Mouse (Mus musculus): ENCODE data around the gene Cadm3.

Gene Cadm3

GRCm38 (mm10) chr1:173359590-173360290 is 7.8 kb downstream of the Cadm3 start:
- DNase-seq (ENCODE audit: low spot score) = no peak

- DNase-seq (ENCODE audit: low spot score) = no peak
Measured at GRCm38 (mm10) chr1:173357799-173358198, 9.7 kb downstream of the Cadm3 start.

- no peak for DNase-seq (ENCODE audit: low spot score)
Measured at GRCm38 (mm10) chr1:173356699-173357098, 10.8 kb downstream of the Cadm3 start.

DNA sequence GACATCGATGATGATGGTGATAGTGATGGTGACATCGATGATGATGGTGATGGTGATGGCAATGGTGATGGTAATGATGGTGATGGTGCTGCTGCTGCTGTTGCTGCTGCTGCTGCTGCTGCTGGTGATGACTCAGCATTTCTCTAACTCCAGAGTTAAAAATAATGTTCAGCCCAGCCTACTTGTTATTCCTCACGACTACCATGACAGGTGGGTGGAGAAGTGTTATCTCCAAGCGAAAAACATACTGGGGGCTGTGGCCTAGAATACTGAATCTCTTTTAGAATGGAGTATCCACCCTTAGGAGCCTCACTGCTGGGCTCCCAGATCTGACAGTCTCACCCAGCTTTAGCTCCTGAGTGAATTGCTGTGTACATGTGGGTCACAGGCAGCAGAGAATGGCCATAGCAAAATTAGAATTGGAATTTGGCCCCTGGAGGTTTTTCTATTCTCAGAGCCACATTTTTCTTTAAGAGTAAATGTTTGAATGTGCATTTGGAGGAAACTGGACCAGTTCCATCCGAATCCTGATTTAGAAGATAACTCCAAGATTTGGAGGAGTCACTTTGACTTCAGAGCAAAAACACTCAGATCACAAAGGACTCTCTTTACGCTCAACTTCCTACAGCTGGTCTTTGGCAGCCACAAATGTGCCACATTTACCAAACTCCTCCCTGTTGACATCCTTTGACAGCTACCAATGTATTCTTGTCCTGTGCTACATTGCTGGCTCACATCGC is 12.2 kb downstream of the Cadm3 start:
- no peak for DNase-seq (ENCODE audit: low spot score)

- no peak for DNase-seq (ENCODE audit: low spot score)
Measured at GRCm38 (mm10) chr1:173350372-173350957, 17.0 kb downstream of the Cadm3 start, which contains the start of gene Aim2. Gene Aim2 (plus strand): TSS chr1:173350879.

- DNase-seq (ENCODE audit: low spot score) = peak; percentile 16
Measured at GRCm38 (mm10) chr1:173349946-173350345, 17.5 kb downstream of the Cadm3 start.

DNA sequence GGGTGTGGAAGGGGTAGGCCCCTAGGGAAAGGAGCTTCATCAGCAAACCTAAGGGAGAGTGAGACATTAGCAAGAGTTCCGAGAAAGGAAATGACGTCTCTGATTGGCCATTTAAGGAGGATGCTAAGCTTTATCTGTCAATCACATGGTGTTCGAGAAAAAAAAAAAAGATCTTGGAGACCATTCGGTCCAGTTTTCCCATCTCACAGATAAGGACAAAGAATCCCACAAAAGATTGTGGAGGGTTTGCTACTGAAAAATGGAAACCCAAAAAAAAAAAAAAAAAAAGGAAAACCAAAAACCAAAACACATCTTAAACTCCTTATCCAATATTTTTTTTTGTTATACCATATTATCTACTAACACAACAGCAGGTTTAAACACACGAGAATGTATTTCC is 18.3 kb downstream of the Cadm3 start:
- DNase-seq (ENCODE audit: low spot score) = no peak

GRCm38 (mm10) chr1:173348527-173348926 is 19.0 kb downstream of the Cadm3 start:
- DNase-seq (ENCODE audit: low spot score) = no peak

DNA sequence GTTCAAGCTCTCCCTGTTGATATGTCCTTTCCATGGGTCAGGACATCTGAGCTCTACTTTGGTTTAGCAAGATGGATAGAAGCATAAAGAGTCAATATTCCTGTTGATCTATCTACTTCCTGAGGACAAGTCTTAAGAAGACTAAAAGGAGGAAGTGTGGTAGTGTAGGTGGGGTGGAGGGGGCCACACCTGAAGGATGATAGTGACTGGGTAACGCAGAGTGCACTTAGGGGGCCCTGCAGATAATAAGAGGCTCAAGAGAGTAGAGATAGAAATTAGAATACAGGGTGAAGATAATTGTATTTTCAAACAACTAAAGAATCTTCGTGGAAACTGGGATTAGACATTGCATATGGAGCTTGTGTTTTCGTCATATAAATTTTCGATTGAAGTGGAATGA is 22.4 kb downstream of the Cadm3 start:
- DNase-seq (ENCODE audit: low spot score) = no peak

GRCm38 (mm10) chr1:173343934-173344333 is 23.6 kb downstream of the Cadm3 start:
- no peak for DNase-seq (ENCODE audit: low spot score)

- no peak for DNase-seq (ENCODE audit: low spot score)
Measured at GRCm38 (mm10) chr1:173342425-173342824, 25.1 kb downstream of the Cadm3 start.

DNA sequence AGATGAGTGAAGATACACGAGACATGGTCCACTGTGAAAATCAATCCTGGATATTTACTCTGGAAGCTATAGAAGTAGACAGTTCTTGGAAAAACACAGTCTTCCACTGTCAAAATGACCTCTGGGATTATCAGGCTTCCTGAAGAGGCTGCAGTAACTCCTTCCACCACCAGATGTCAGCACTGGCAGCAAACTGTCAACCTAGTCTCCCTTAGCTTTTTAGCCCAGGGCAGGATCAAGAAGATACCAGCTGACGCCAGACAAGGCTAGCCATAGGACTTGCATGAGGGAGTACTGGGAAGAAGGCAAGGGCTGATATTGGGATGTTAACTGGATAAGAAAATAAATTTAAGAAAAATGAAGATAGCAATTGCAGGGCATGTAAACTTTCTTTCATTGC is 28.0 kb downstream of the Cadm3 start:
- DNase-seq (ENCODE audit: low spot score) = no peak

GRCm38 (mm10) chr1:173337008-173337407 is 30.5 kb downstream of the Cadm3 start:
- DNase-seq (ENCODE audit: low spot score) = no peak

DNA sequence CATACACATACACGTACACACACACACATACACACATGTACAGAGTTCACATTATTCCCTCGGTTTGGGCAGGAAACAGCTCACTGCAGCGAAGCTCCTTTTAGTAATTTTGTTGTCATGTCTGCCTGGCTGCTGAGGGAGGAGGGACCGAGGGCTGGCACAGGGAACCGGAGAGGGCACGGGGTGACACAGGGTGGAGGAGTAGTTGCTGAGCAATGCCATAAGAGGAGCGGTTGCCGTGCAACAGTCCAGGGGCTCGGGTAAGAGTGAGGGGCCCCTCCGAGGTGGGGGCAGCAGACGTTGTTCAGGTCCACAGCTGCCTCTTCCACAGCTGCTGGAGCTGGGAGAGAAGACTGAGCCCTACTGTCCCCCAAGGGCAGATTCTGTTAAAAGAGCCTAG is 31.6 kb downstream of the Cadm3 start:
- no peak for DNase-seq (ENCODE audit: low spot score)

- DNase-seq (ENCODE audit: low spot score) = no peak
Measured at GRCm38 (mm10) chr1:173333312-173334253, 33.9 kb downstream of the Cadm3 start, which contains the start of gene Ackr1. Gene Ackr1 (minus strand): TSS chr1:173333750.

DNA sequence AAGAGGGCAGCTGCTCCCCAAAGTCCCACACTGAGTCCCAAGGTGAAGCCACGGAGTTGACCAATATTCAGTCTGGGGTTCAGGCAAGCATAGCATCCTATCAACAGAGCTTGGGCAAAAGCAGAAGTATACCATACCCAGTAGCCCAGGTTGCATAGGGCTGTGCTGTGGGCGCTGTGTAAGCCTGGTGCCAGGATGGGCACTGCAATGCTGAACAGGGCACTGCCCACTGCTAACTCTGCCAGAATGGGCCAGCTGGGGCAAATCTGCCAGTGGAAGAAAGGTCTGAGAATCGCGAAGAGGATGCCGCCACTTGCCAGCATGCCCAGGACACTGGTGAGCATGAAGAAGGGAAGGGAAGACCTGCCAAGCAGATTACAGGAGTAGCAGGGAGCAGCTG is 35.1 kb downstream of the Cadm3 start:
- no peak for DNase-seq (ENCODE audit: low spot score)

DNA sequence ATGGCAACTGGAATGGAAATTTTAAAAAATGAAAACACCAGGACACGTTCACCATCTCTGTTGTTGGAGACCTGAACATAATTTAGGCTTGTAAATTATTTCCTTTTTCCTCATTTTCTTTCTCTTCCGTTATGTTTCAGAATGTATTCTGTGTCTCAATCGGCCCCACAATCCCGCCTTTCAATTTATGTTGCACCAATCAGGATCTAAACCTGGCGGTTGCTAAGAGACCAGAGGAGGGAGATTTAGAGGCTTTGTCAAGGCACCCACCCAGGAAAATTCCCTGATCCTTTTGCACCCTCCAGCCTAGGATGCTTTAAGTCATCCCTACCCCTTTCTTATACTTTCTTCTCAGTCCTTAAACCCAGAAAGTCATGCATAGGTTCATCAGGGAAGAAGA is 37.8 kb downstream of the Cadm3 start:
- DNase-seq (ENCODE audit: low spot score) = no peak

GRCm38 (mm10) chr1:173329185-173329584 is 38.3 kb downstream of the Cadm3 start:
- no peak for DNase-seq (ENCODE audit: low spot score)

DNA sequence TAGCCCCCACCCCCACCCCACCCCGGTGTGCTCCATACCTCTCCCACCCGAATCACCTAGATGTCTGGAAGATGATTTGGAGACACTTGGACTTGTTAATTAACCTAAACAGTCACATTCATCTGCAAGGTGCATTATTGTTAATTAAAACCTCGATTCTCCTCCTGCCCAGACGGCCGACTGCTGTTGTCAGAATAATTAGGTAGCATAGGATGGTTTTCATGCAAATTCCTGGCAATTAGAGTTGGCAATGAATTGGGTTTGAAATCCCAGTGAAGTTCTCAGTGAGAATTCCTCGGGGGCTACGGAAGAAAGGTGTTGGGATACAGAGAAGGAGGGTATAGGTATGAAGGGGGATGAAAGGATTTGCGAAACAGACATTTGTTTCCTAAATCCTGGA is 39.0 kb downstream of the Cadm3 start:
- DNase-seq (ENCODE audit: low spot score) = no peak

- no peak for DNase-seq (ENCODE audit: low spot score)
Measured at GRCm38 (mm10) chr1:173326552-173326951, 40.9 kb downstream of the Cadm3 start.

DNA sequence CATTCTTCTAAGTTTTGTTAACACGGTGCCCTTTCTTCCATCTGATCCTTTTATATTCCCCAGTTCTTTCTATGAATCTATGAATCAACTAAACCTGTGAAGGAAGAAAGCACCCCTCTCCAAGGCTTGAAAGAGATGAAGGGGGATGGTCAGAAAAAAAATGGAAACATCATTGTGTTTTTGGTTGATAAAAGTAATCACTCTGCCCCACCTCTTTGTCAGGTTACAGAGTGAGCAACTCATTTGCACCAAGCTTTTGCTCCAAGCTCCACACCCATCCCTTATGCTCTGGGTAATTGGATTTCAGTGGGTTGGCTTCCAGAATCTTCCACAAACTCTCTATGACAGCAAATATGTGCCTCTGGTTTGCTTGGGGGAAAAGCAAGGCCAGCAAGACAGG is 42.1 kb downstream of the Cadm3 start:
- DNase-seq (ENCODE audit: low spot score) = no peak

GRCm38 (mm10) chr1:173324961-173325360 is 42.5 kb downstream of the Cadm3 start:
- DNase-seq (ENCODE audit: low spot score) = no peak

Measured in testis, postnatal 14 days (tissue).